ENCODE assay signal across 8 mouse cellular contexts in genomic region chr6:88840791-88841513, GRCm38 (mm10). TPM values are rescaled to one million over a fixed set of nuclear protein-coding genes. Genes with fewer than 3 reads are reported as not detected.
A peak's percentile ranks its signal among the peaks of the same experiment; 100 is the strongest.
DNase-seq lines count a peak whose midpoint lies in the region; ATAC-seq and TF ChIP-seq lines count a peak whose summit lies in the region.

No protein-coding gene starts in this region.

- no peaks in the 10 kb centered on the region for H3K9me3 ChIP-seq in kidney, postnatal 0 days (replicated peaks; ENCODE audit: low read length)
- H3K9me3 ChIP-seq in embryonic facial prominence, embryonic 12.5 days: no peaks in the 10 kb centered on the region
- H3K9me3 ChIP-seq in hindbrain, postnatal 0 days (ENCODE audit: low read length): no peaks in the 10 kb centered on the region
- H3K9me3 ChIP-seq in neural tube, embryonic 12.5 days: no peaks in the 10 kb centered on the region

- ATAC-seq in kidney, postnatal 0 days (replicated peaks; ENCODE audit: low FRiP score, low read depth): no peak
- ATAC-seq in embryonic facial prominence, embryonic 12.5 days (ENCODE audit: insufficient number of reproducible peaks, insufficient read depth, low FRiP score, low TSS enrichment): no peak
- no peak for ATAC-seq in hindbrain, postnatal 0 days
- no peak; the same call in 1 of the 2 replicates for ATAC-seq in neural tube, embryonic 12.5 days (ENCODE audit: low FRiP score, low read depth)

- peak overlapping the region; percentile 67 for H3K4me3 ChIP-seq in kidney, postnatal 0 days (replicated peaks; ENCODE audit: low read depth, low read length)
- peak overlapping the region; percentile 88 for H3K4me3 ChIP-seq in embryonic facial prominence, embryonic 12.5 days
- peak overlapping the region; percentile 61 for H3K4me3 ChIP-seq in hindbrain, postnatal 0 days (ENCODE audit: low read length)
- H3K4me3 ChIP-seq in neural tube, embryonic 12.5 days: peak overlapping the region; percentile 77

- no peaks in the 10 kb centered on the region for H3K27me3 ChIP-seq in kidney, postnatal 0 days (ENCODE audit: insufficient read depth, low read length)
- no peaks in the 10 kb centered on the region for H3K27me3 ChIP-seq in embryonic facial prominence, embryonic 12.5 days
- H3K27me3 ChIP-seq in hindbrain, postnatal 0 days (ENCODE audit: insufficient read depth, low read length): no peaks in the 10 kb centered on the region
- no peaks in the 10 kb centered on the region for H3K27me3 ChIP-seq in neural tube, embryonic 12.5 days (replicated peaks)

- peaks cover 8% of the 10 kb centered on the region for H3K4me1 ChIP-seq in kidney, postnatal 0 days (replicated peaks; ENCODE audit: insufficient read depth, low read length)
- peaks cover 16% of the 10 kb centered on the region for H3K4me1 ChIP-seq in embryonic facial prominence, embryonic 12.5 days
- H3K4me1 ChIP-seq in hindbrain, postnatal 0 days (ENCODE audit: insufficient read depth, low read length): peaks cover 10% of the 10 kb centered on the region
- peaks cover 23% of the 10 kb centered on the region for H3K4me1 ChIP-seq in neural tube, embryonic 12.5 days

- H3K9ac ChIP-seq in kidney, postnatal 0 days (ENCODE audit: low read depth, low read length): peak overlapping the region; percentile 71
- peak overlapping the region; percentile 81 for H3K9ac ChIP-seq in embryonic facial prominence, embryonic 12.5 days
- H3K9ac ChIP-seq in hindbrain, postnatal 0 days (replicated peaks; ENCODE audit: low read length): peak overlapping the region; percentile 73
- peak overlapping the region; percentile 78 for H3K9ac ChIP-seq in neural tube, embryonic 12.5 days

- peak overlapping the region; percentile 93 for H3K27ac ChIP-seq in kidney, postnatal 0 days
- H3K27ac ChIP-seq in embryonic facial prominence, embryonic 12.5 days: peak overlapping the region; percentile 61
- peak overlapping the region; percentile 81 for H3K27ac ChIP-seq in hindbrain, postnatal 0 days
- H3K27ac ChIP-seq in neural tube, embryonic 12.5 days: peak overlapping the region; percentile 67

- no peak for TF ChIP-seq CTCF in kidney, postnatal 0 days (IDR thresholded peaks at IDR 0.05; ENCODE audit: low read depth)
- no peak for TF ChIP-seq CTCF in hindbrain, postnatal 0 days (IDR thresholded peaks at IDR 0.05; ENCODE audit: low read depth)

- 50% methylated on average over 9 of the region's 9 CpGs for WGBS in kidney, postnatal 0 days
- WGBS in embryonic facial prominence, embryonic 12.5 days: 57% methylated on average over 9 of the region's 9 CpGs
- WGBS in hindbrain, postnatal 0 days: 53% methylated on average over 9 of the region's 9 CpGs
- 59% methylated on average over 9 of the region's 9 CpGs for WGBS in neural tube, embryonic 12.5 days

- peak; percentile 40 for DNase-seq in kidney, postnatal 0 days (ENCODE audit: low spot score)
- no peak for DNase-seq in kidney, postnatal 36 days
- no peak for DNase-seq in hindbrain, postnatal 0 days (ENCODE audit: low spot score)
- DNase-seq in adrenal gland, postnatal 36 days: no peak
- no peak for DNase-seq in ovary, postnatal 14 days (ENCODE audit: low spot score)
- no peak for DNase-seq in spleen, adult 18-20 months

- H3K4me2 ChIP-seq in kidney, postnatal 0 days (ENCODE audit: low read length): peak overlapping the region; percentile 69
- H3K4me2 ChIP-seq in embryonic facial prominence, embryonic 12.5 days (replicated peaks): peak overlapping the region; percentile 88
- peak overlapping the region; percentile 84 for H3K4me2 ChIP-seq in hindbrain, postnatal 0 days (ENCODE audit: low read depth, low read length)
- H3K4me2 ChIP-seq in neural tube, embryonic 12.5 days (replicated peaks): peak overlapping the region; percentile 84

- H3K36me3 ChIP-seq in kidney, postnatal 0 days (ENCODE audit: insufficient read depth, low read length): peaks cover 33% of the 10 kb centered on the region
- H3K36me3 ChIP-seq in embryonic facial prominence, embryonic 12.5 days: peaks cover 39% of the 10 kb centered on the region
- peaks cover 26% of the 10 kb centered on the region for H3K36me3 ChIP-seq in hindbrain, postnatal 0 days (ENCODE audit: insufficient read depth, low read length)
- H3K36me3 ChIP-seq in neural tube, embryonic 12.5 days: peaks cover 54% of the 10 kb centered on the region

RNA-seq across cellular contexts. Expression of gene Abtb1, which starts 0.8 kb away (rescaled TPM):
- polyA plus RNA-seq in kidney, postnatal 0 days (2015; fragmentation: Nextera tagmentation; extraction: Ambion mirVana): 41.0 and 42.8 TPM in 2 replicates
- polyA plus RNA-seq in embryonic facial prominence, embryonic 12.5 days (2016; fragmentation: Nextera tagmentation; extraction: Ambion mirVana): 28.8 and 33.7 TPM in 2 replicates
- total RNA-seq in hindbrain, postnatal 0 days (2014; rRNA removed): 62.6 and 78.9 TPM in 2 replicates
- 31.5 and 34.8 TPM in 2 replicates for polyA plus RNA-seq in hindbrain, postnatal 0 days (2015; fragmentation: Nextera tagmentation; extraction: Ambion mirVana)
- polyA plus RNA-seq in neural tube, embryonic 12.5 days (2016; fragmentation: Nextera tagmentation; extraction: Ambion mirVana): 37.3 and 38.2 TPM in 2 replicates
- 10 to 100 TPM; 19.3 to 30.3 TPM for total RNA-seq in adrenal gland, postnatal 36 days (2021)

RNA-seq across cellular contexts. Expression of gene Podxl2, which starts 33.9 kb away (rescaled TPM):
- 50.6 and 54.2 TPM in 2 replicates for polyA plus RNA-seq in kidney, postnatal 0 days (2015; fragmentation: Nextera tagmentation; extraction: Ambion mirVana)
- 138 and 153 TPM in 2 replicates for polyA plus RNA-seq in embryonic facial prominence, embryonic 12.5 days (2016; fragmentation: Nextera tagmentation; extraction: Ambion mirVana)
- 1,247 and 1,290 TPM in 2 replicates for total RNA-seq in hindbrain, postnatal 0 days (2014; rRNA removed)
- polyA plus RNA-seq in hindbrain, postnatal 0 days (2015; fragmentation: Nextera tagmentation; extraction: Ambion mirVana): 675 and 695 TPM in 2 replicates
- polyA plus RNA-seq in neural tube, embryonic 12.5 days (2016; fragmentation: Nextera tagmentation; extraction: Ambion mirVana): 362 and 381 TPM in 2 replicates
- total RNA-seq in adrenal gland, postnatal 36 days (2021): 10 to 100 TPM; 34.6 to 61.1 TPM

RNA-seq across cellular contexts. Expression of gene Mcm2, which starts 57.6 kb away (rescaled TPM):
- 59.3 and 73.1 TPM in 2 replicates for polyA plus RNA-seq in kidney, postnatal 0 days (2015; fragmentation: Nextera tagmentation; extraction: Ambion mirVana)
- polyA plus RNA-seq in embryonic facial prominence, embryonic 12.5 days (2016; fragmentation: Nextera tagmentation; extraction: Ambion mirVana): 169 and 171 TPM in 2 replicates
- 35.3 and 37.0 TPM in 2 replicates for total RNA-seq in hindbrain, postnatal 0 days (2014; rRNA removed)
- 21.7 and 23.3 TPM in 2 replicates for polyA plus RNA-seq in hindbrain, postnatal 0 days (2015; fragmentation: Nextera tagmentation; extraction: Ambion mirVana)
- polyA plus RNA-seq in neural tube, embryonic 12.5 days (2016; fragmentation: Nextera tagmentation; extraction: Ambion mirVana): 120 and 127 TPM in 2 replicates
- 10 to 100 TPM; 28.9 to 40.1 TPM for total RNA-seq in adrenal gland, postnatal 36 days (2021)
